Mouse (Mus musculus) bone marrow macrophage, adult 2 months (primary cell): ENCODE measurements around the gene Pxn. TPM values are rescaled to one million over a fixed set of nuclear protein-coding genes. Genes with fewer than 3 reads are reported as not detected.
"Not testable (repeated sequence)": the region's sequence is repeated elsewhere in the genome, so short reads cannot be mapped to it uniquely, and the experiment has no call there.

ENCODE experiments used
- H3K27ac ChIP-seq: 2 replicates; pipeline ENCODE4 v1.5.1; 2012; ENCODE audit warnings: low read depth, low read length; ENCODE audit not compliant: insufficient read depth
- H3K4me1 ChIP-seq: 2 replicates; pipeline ENCODE4 v1.6.1; 2012; ENCODE audit warnings: low read length; ENCODE audit not compliant: control insufficient read depth, insufficient read depth
- H3K4me3 ChIP-seq: 2 replicates; pipeline ENCODE4 v1.5.1; 2012; ENCODE audit warnings: mild to moderate bottlenecking, low read length, moderate library complexity; ENCODE audit not compliant: insufficient read depth
- CTCF ChIP-seq: IDR thresholded peaks from 2 replicates; pipeline ENCODE4 v1.5.1; 2012; ENCODE audit warnings: low read depth, mild to moderate bottlenecking, low read length, moderate library complexity
- POLR2A ChIP-seq: IDR thresholded peaks from 2 replicates; pipeline ENCODE4 v1.6.1; 2012; ENCODE audit warnings: mild to moderate bottlenecking, low read depth, low read length, borderline replicate concordance
- polyA plus RNA-seq: library from polyadenylated mRNA; stranded (reverse); fragments of >200 nt; gene quantifications from 2 replicates; pipeline ENCODE4 v1.2.4, GENCODE M21; 2012; ENCODE audit not compliant: missing spikeins, insufficient read depth, insufficient read length

The Pxn gene
- polyA plus RNA-seq, 1 experiment = 121 TPM

DNA sequence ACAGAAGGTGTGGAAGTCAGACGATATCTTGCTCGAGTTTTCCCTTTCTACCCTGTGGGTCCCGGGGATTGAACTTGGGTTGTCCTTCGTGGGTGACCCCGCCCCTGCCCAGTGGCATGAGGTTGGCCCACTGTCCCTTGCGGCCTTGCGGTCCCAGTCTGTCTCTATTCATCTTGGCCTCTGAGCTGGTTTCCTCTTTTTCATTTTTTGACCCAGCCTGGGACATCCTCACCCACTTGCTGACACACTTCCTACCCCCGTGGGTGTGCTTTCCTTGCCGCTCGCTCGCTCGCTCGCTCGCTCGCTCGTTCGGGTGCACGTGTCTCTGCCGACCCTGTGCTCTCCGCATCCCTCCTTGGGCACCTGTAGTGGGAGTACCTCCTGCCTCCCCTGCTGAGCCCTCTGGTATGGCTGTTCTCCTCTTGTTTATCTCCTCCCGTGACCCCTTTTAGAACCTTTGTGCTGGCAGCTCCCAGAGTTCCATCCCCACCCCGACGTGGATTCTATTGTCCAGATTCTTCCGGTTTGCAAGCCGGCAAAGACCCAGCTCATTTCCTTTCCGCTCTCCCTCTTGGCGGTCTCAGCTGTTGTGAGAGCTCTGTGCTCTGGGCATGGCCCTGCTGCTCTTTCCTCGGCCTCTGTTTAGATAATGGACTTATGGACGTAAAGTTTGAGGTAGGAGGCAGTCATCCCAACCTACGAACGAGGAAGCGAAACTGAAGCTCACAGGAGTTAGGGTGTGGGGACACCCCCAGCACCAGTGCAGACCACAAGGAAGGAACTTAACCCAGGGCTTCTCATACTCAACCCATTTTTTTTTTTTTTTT is 9.8 kb downstream of the Pxn start:
- Histone ChIP-seq H3K4me1 (peaks cover 52% of the 10 kb centered on the region), H3K27ac (peak overlapping the region; percentile 98), H3K4me3 (peak overlapping the region; percentile 68)

DNA sequence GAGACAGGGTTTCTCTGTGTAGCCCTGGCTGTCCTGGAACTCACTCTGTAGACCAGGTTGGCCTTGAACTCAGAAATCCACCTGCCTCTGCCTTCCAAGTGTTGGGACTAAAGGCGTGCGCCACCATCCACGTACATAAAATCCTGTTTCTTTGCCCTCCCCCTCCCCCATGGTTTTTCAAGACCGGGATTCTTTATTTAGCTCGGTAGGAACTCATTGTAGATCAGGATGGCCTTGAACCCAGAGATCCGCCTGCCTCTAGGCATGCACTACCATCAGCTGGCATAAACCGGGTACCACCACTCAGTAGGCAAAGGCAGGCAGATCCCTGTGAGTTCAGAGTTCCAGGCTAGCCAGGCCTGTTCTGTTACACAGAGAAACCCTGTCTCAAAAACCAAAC is 10.4 kb downstream of the Pxn start:
- peak overlapping the region; percentile 68 for H3K4me3 ChIP-seq
- peaks cover 47% of the 10 kb centered on the region for H3K4me1 ChIP-seq
- H3K27ac ChIP-seq = peak overlapping the region; percentile 98
- TF ChIP-seq POLR2A (no peak), CTCF (no peak)

More for the DNA sequence above, 9.8 kb downstream of the Pxn start:
- TF ChIP-seq POLR2A (no peak), CTCF (no peak)

DNA sequence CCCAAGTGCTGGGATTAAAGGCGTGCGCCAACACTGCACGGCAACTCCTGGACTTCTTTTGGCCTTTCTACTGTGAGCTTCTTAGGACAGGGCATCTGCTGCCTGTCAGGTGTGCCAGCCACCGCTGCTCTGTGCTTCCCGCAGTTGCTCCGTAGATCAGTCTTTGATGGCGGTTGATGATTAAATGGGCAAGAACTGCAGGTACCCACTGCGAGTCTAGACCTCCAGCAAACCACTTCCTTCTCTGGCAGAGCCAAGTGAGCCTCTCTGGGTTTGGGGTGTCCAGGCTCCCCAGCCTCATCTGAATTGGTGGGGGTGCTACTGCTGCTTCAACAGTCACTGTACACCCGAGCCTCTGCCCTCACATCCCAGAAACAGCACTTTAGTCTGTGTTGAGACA is 11.0 kb downstream of the Pxn start:
- H3K4me3 ChIP-seq = no peak overlapping the region
- TF ChIP-seq POLR2A (no peak), CTCF (no peak)
- peak overlapping the region; percentile 98 for H3K27ac ChIP-seq
- H3K4me1 ChIP-seq = peaks cover 49% of the 10 kb centered on the region

DNA sequence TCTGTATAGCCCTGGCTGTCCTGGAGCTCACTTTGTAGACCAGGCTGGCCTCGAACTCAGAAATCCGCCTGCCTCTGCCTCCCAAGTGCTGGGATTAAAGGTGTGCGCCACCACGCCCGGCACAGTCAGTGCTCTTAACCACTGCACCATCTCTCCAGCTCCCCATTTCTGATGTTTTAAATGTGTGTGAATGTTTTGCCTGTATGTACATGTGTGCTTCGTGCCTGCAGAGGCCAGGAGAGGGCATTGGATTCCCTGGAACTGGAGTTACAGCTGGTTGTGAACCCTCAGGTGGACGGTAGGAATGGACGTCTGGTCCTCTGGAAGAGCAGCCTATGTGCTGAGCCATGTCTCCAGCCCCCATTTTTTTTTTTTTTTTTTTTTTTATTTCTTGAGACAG is 11.7 kb downstream of the Pxn start:
- H3K4me1 ChIP-seq = peaks cover 54% of the 10 kb centered on the region
- not testable (repeated sequence) for H3K27ac ChIP-seq, H3K4me3 ChIP-seq

DNA sequence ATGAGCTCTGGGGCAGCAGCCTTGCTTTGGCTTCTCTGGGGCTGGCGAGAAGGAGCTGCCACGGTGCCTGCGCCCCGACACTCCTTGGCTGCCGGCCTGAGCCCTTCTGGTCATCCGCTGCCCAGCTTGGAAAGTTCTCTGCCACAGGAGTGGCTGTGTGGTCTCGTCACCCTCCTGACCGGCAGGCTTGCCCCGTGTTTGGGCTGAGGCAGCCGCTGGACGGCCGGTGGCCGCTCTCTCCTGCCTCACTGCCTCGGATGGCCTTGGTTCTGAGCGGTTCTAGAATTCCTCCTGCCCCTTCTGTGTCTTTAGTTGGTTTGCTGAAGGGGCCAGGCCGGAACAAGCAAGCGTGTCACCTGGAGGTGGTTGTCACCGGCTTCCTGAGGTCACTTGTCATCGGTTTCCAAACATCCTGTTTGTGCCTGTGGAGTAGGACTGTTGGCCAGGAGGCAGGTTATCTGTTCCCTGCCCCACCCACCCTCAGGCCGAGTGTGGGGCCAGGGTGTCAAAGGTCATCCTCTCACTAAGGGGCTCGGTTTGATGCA is 13.9 kb downstream of the Pxn start:
- Histone ChIP-seq H3K27ac (peak overlapping the region; percentile 82; the same call in 1 of the 2 replicates), H3K4me1 (peaks cover 34% of the 10 kb centered on the region), H3K4me3 (no peak overlapping the region)
- TF ChIP-seq POLR2A = no peak
- TF ChIP-seq CTCF = no peak

DNA sequence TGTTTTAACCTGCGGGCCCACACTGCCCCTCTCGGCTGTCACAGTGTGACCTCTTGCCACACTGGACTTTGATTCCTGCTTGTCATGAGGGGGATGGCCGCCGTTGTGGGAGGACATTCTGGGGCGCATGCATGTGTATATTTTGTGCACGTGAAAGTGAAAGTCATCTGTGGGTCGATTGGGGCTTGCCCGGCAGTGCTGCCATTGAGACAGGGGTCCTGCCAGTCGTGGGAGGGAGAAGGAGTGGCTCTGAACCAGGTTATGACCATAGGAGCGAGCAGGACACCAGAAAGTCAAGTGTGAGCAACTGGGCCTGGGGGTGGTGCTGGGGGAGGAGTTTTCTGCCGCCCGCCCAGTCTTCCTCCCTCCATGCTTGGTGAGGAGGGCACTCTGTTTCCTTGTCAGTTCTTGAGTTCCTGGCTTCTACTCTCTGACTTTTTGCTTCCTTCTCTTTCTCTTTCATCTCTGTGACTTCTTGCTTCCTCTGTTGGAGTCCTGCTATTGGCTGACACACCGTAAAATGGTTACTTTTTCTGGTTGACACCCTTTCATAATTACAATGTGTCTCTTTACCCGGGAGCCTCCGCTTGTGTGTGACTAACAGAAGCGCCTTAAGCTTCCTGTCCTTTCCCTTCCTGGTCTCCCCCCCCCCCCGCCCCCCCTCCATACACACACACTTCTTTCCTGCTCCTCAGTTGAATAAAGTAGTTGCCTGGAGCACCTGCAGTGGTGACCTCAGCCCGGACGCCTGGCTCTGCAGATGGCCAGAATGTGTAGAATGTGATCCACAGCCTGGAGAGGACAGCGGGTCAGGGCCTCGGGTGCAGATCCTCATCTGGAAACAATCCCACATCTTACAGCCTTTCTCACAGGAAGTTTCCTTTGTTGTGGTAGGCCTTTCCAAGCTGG is 15.3 kb downstream of the Pxn start:
- TF ChIP-seq POLR2A (no peak), CTCF (no peak)
- H3K4me1 ChIP-seq = peaks cover 34% of the 10 kb centered on the region
- H3K27ac ChIP-seq = peak overlapping the region; percentile 82
- H3K4me3 ChIP-seq = peak overlapping the region; percentile 52

DNA sequence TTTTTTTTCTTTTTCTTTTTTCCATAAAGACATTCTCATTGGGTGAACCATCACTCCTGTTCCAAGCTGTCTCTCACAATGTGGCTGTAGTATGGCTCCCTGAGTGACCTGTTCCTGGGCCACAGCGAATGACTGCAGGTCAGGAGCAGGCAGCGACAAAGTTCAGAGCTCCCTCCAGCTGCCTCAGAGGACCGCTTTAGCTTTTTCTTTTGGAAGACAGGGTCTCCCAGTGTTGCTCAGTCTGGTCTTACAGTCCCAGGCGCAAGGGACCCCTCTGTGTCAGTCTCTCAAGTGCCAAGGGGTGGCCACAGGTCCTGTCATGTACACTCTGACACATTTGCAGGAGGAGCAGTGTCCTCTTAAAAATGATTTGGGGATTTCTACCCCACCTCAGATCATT is 16.1 kb downstream of the Pxn start:
- peak overlapping the region; percentile 39; the same call in 1 of the 2 replicates for H3K4me3 ChIP-seq
- H3K27ac ChIP-seq = peak overlapping the region; percentile 82
- peaks cover 33% of the 10 kb centered on the region for H3K4me1 ChIP-seq
- TF ChIP-seq CTCF (no peak), POLR2A (no peak)

DNA sequence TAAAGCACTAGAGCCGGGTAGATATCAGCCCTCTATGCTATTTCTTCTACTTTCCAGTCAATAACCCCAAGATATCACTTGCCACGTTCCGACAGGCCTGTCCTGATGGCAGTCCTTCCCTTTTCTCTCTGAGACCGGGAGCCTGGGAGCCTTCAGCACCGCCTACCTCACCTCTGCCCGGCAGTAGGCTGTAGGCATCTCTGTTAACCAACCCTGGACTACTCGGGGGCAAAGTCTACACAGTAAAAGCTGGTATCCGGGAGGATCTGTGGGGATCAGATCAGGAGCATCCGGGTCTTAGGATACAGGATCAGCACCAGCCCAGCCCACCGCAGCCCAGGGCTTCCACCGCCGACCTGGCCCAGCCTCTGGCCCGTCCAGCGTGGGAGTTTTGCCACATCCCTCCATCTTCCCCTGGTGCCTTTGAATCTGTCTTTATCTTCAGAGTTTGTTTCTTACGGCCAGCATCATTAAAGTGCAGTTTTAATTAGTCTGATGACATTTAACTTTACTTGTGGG is 16.6 kb downstream of the Pxn start:
- Histone ChIP-seq H3K27ac (no peak overlapping the region), H3K4me1 (peaks cover 36% of the 10 kb centered on the region)

DNA sequence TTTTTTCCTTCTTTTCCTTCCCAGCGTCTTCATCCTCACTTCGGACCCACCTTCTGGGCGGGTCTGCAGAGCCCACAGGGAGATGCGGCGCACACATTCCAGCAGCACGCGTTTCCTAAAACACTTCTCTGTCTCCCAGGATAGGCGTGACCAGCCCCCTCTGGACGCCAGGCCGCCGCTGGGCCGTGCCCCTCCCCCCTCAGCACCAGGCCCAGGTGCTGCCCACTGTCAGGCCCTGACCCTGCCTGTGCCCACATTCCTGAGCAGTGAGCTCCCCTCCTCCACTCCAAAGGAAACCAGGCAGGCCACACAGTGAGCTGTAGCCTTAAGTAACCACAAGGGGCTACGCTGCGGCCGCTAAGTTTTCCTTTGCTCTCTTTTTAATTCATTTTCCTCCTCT is 17.5 kb downstream of the Pxn start:
- TF ChIP-seq POLR2A = no peak
- TF ChIP-seq CTCF = no peak
- Histone ChIP-seq H3K27ac (no peak overlapping the region), H3K4me1 (peaks cover 45% of the 10 kb centered on the region)

More for the DNA sequence above, 16.6 kb downstream of the Pxn start:
- H3K4me3 ChIP-seq = no peak overlapping the region
- TF ChIP-seq POLR2A (no peak), CTCF (no peak)

More for the DNA sequence above, 17.5 kb downstream of the Pxn start:
- no peak overlapping the region for H3K4me3 ChIP-seq
